Mouse (Mus musculus) forebrain, embryonic 11.5 days (tissue): Measurements from ENCODE around the gene Olfr1450. TPM values are rescaled to one million over a fixed set of nuclear protein-coding genes. Genes with fewer than 3 reads are reported as not detected.
"Not testable (repeated sequence)": the region's sequence is repeated elsewhere in the genome, so short reads cannot be mapped to it uniquely, and the experiment has no call there.

ENCODE experiments used
- ATAC-seq: fragments of 200-750 bp; cut with Nextera tagmentation; replicated peaks from 2 replicates; pipeline ENCODE4 v1.8.0; 2017; ENCODE audit warnings: moderate TSS enrichment; ENCODE audit not compliant: low FRiP score
- DNase-seq: peaks from one replicate; pipeline ENCODE4 v3.0.0-alpha.2; 2017; ENCODE audit warnings: low spot score
- H3K27ac ChIP-seq: fragments of 300-500 bp; sonication (generic); 2 replicates; pipeline ENCODE4 v1.5.1; 2014; ENCODE audit warnings: low read depth, low read length
- H3K27me3 ChIP-seq: fragments of 300-500 bp; sonication (generic); 2 replicates; pipeline ENCODE4 v1.6.1; 2014; ENCODE audit warnings: mild to moderate bottlenecking, low read length, mixed read lengths; ENCODE audit not compliant: control insufficient read depth, insufficient read depth
- H3K36me3 ChIP-seq: fragments of 300-500 bp; sonication (generic); 2 replicates; pipeline ENCODE4 v1.6.1; 2014; ENCODE audit warnings: mild to moderate bottlenecking, low read length, moderate library complexity, mixed read lengths; ENCODE audit not compliant: control insufficient read depth, insufficient read depth
- H3K4me1 ChIP-seq: fragments of 300-500 bp; sonication (generic); replicated peaks from 2 replicates; pipeline ENCODE4 v1.6.1; 2014; ENCODE audit warnings: low read length, mixed read lengths; ENCODE audit not compliant: control insufficient read depth, insufficient read depth
- H3K4me2 ChIP-seq: fragments of 300-500 bp; sonication (generic); 2 replicates; pipeline ENCODE4 v1.6.1; 2014; ENCODE audit warnings: low read depth, mild to moderate bottlenecking, low read length, moderate library complexity, mixed read lengths; ENCODE audit not compliant: severe bottlenecking
- H3K4me3 ChIP-seq: fragments of 300-500 bp; sonication (generic); 2 replicates; pipeline ENCODE4 v1.5.1; 2014; ENCODE audit warnings: low read depth, low read length
- H3K9ac ChIP-seq: fragments of 300-500 bp; sonication (generic); 2 replicates; pipeline ENCODE4 v1.6.1; 2014; ENCODE audit warnings: low read length
- H3K9me3 ChIP-seq: fragments of 300-500 bp; sonication (generic); 2 replicates; pipeline ENCODE4 v1.6.1; 2016; ENCODE audit warnings: low read length, mixed read lengths; ENCODE audit not compliant: control insufficient read depth
- WGBS: fragments of 180-500 bp; shearing (Covaris S2); extraction: QIAGEN DNeasy Blood & Tissue Kit; methylation state at CpG from one replicate; pipeline ENCODE4 v1.1.7; 2014; 5-methylcytosine and 5-hydroxymethylcytosine counted together
- polyA plus RNA-seq: library from polyadenylated mRNA; unstranded; fragments of >200 nt; fragmentation: Nextera tagmentation; extraction: Ambion mirVana; gene quantifications from 2 replicates; pipeline ENCODE4 v1.2.1, GENCODE M21; 2014

The Olfr1450 gene
- not detected in 2 replicates for polyA plus RNA-seq

- WGBS = 89% methylated on average over 1 of the region's 1 CpGs
- H3K9ac ChIP-seq = no peak within 1 kb of the TSS
- no peaks in the 10 kb centered on the region for H3K36me3 ChIP-seq
- no peak within 1 kb of the TSS for H3K4me2 ChIP-seq
- H3K4me3 ChIP-seq = no peak within 1 kb of the TSS
- H3K27me3 ChIP-seq = no peaks in the 10 kb centered on the region
- no peak for ATAC-seq
- DNase-seq = no peak
- no peak within 1 kb of the TSS for H3K27ac ChIP-seq
- no peaks in the 10 kb centered on the region for H3K4me1 ChIP-seq
- no peaks in the 10 kb centered on the region; the same call in 1 of the 2 replicates for H3K9me3 ChIP-seq
These were observed at the start of gene Olfr1450 for GRCm38 (mm10) chr19:12949958-12950357. Olfr1450 (plus strand) TSS chr19:12950258.

DNA sequence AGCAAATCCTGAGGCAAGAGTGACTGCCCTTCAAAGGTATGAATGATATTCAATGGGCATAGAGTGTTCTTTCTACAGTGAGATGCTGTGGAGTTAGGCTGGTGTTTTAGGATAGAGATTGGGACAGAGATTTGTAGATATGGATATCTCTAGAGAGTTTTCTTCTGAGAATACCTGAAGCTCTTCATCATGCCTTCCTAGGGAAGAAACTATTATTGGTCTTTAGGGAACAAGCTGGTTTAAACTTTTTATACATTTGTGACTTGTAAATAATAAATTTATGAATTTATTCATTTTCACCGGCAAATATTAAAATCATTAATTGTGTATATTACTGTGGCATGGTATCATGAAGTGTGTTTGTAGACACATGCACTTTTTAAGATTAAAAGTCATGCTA lies 46.4 kb upstream of the Olfr1450 start, which contains the start of gene Olfr1447:
Olfr1447 (minus strand) TSS at position 101 of the 400 bp plus-strand sequence.
- Histone ChIP-seq H3K9ac (no peak within 1 kb of the TSS), H3K9me3 (no peaks in the 10 kb centered on the region; the same call in 1 of the 2 replicates), H3K4me1 (no peaks in the 10 kb centered on the region), H3K4me2 (no peak within 1 kb of the TSS), H3K27me3 (no peaks in the 10 kb centered on the region), H3K27ac (no peak within 1 kb of the TSS), H3K4me3 (no peak within 1 kb of the TSS), H3K36me3 (no peaks in the 10 kb centered on the region)
- no peak for DNase-seq
- no peak for ATAC-seq
- 90% methylated on average over 1 of the region's 1 CpGs for WGBS

- no peaks in the 10 kb centered on the region; the same call in 1 of the 2 replicates for H3K9me3 ChIP-seq
- no peak within 1 kb of the TSS for H3K27ac ChIP-seq
- no peaks in the 10 kb centered on the region for H3K27me3 ChIP-seq
- ATAC-seq (no peak), DNase-seq (no peak)
- H3K36me3 ChIP-seq = no peaks in the 10 kb centered on the region
- WGBS = 67% methylated on average over 1 of the region's 1 CpGs
- H3K9ac ChIP-seq = no peak within 1 kb of the TSS
- H3K4me1 ChIP-seq = no peaks in the 10 kb centered on the region
- no peak within 1 kb of the TSS for H3K4me2 ChIP-seq
- no peak within 1 kb of the TSS for H3K4me3 ChIP-seq
These were observed 25.7 kb upstream of the Olfr1450 start, which contains the start of gene Olfr1448 for GRCm38 (mm10) chr19:12924319-12924718. Olfr1448 (minus strand) TSS chr19:12924419.

GRCm38 (mm10) chr19:12930540-12930939 lies 19.5 kb upstream of the Olfr1450 start, which contains the start of gene Olfr1449:
Olfr1449 (plus strand) TSS chr19:12930840.
- Histone ChIP-seq H3K4me3 (no peak within 1 kb of the TSS), H3K27ac (no peak within 1 kb of the TSS), H3K4me2 (no peak within 1 kb of the TSS), H3K27me3 (no peaks in the 10 kb centered on the region), H3K36me3 (no peaks in the 10 kb centered on the region), H3K9ac (no peak within 1 kb of the TSS), H3K9me3 (no peaks in the 10 kb centered on the region; the same call in 1 of the 2 replicates), H3K4me1 (no peaks in the 10 kb centered on the region)
- no peak for DNase-seq
- no peak for ATAC-seq

DNA sequence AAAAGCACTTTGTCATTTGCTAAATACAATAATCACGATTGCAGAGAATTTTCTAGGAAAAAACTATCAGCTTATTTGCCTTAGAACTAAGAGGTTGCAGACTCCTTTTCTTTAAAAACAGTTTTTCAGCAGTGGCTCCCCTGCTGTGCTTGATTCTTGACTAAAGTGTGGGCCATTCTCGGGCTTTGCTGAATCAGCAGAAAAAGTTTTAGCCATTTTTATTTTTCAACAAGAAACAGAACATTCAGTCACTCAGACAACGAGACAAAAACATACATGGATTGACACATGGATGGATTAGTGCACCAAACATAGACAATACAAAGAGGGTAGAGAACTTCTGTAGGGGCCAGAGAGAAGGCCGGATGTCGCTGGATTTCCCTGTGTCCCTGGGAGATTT lies 20.0 kb downstream of the Olfr1450 start:
- WGBS = 86% methylated on average over 5 of the region's 5 CpGs
- H3K9me3 ChIP-seq, H3K4me1 ChIP-seq, H3K9ac ChIP-seq, H3K36me3 ChIP-seq, ATAC-seq, H3K4me3 ChIP-seq, H3K4me2 ChIP-seq, H3K27me3 ChIP-seq, H3K27ac ChIP-seq, DNase-seq: not testable (repeated sequence)

GRCm38 (mm10) chr19:12992316-12992715 lies 42.3 kb downstream of the Olfr1450 start:
- not testable (repeated sequence) for H3K9ac ChIP-seq, H3K9me3 ChIP-seq, H3K4me2 ChIP-seq, H3K4me1 ChIP-seq, H3K4me3 ChIP-seq, DNase-seq, H3K27ac ChIP-seq, ATAC-seq, H3K36me3 ChIP-seq, H3K27me3 ChIP-seq
- 97% methylated on average over 4 of the region's 4 CpGs for WGBS

DNA sequence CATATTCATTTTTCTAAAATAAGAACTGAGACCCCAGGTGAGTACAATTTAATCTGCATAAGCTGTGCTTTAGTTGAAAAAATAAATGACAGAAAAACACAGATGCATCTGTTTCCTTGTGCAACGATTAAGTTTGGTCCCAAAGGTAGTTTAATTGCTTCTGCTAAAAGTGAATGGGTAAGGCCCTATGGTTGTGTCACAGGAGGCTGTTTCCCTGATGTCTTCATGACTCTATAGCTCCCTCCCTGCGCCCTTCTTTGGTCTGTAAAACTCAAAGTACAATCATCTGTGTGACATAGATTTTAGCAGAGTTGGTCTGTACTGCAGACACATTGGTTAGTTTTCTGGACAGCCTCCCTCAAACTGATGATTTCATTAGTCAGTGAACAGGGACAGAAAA lies 44.7 kb downstream of the Olfr1450 start, which contains the start of gene Olfr1451:
Olfr1451 (plus strand) TSS at position 301 of the 400 bp plus-strand sequence.
- no peak within 1 kb of the TSS for H3K4me2 ChIP-seq
- 79% methylated on average over 2 of the region's 2 CpGs for WGBS
- H3K9ac ChIP-seq = no peak within 1 kb of the TSS
- H3K4me1 ChIP-seq = no peaks in the 10 kb centered on the region
- no peaks in the 10 kb centered on the region for H3K36me3 ChIP-seq
- ATAC-seq (no peak), DNase-seq (no peak)
- no peaks in the 10 kb centered on the region for H3K27me3 ChIP-seq
- H3K4me3 ChIP-seq = no peak within 1 kb of the TSS
- no peak within 1 kb of the TSS for H3K27ac ChIP-seq
- peaks cover 3% of the 10 kb centered on the region; the same call in 1 of the 2 replicates for H3K9me3 ChIP-seq

Other genes starting within 250 kb of the Olfr1450 start
- gene Cntf, start 184.6 kb upstream of the Olfr1450 start, polyA plus RNA-seq = 0.37 and 0.80 TPM in 2 replicates
- 11.6 and 11.9 TPM in 2 replicates for gene Zfp91, start 154.1 kb upstream of the Olfr1450 start, polyA plus RNA-seq
- gene Lpxn, start 154.1 kb upstream of the Olfr1450 start, polyA plus RNA-seq = 1.2 and 1.3 TPM in 2 replicates
- gene Gm5244, start 103.6 kb upstream of the Olfr1450 start, polyA plus RNA-seq = not detected in 2 replicates
- not detected in 2 replicates for gene Olfr1444, start 93.0 kb upstream of the Olfr1450 start, polyA plus RNA-seq
- gene Olfr1445, start 66.4 kb upstream of the Olfr1450 start, polyA plus RNA-seq = not detected in 2 replicates
- gene Olfr1446, start 56.7 kb upstream of the Olfr1450 start, polyA plus RNA-seq = not detected in 2 replicates
- not detected in 2 replicates for gene Olfr1447, start 46.5 kb upstream of the Olfr1450 start, polyA plus RNA-seq
- not detected in 2 replicates for gene Olfr1448, start 25.8 kb upstream of the Olfr1450 start, polyA plus RNA-seq
- gene Olfr1449, start 19.4 kb upstream of the Olfr1450 start, polyA plus RNA-seq = not detected in 2 replicates
- not detected in 2 replicates for gene Olfr1451, start 44.8 kb downstream of the Olfr1450 start, polyA plus RNA-seq
- gene Olfr1453, start 78.1 kb downstream of the Olfr1450 start, polyA plus RNA-seq = not detected in 2 replicates
- not detected in 2 replicates for gene Olfr1454, start 110.4 kb downstream of the Olfr1450 start, polyA plus RNA-seq
- not detected in 2 replicates for gene Olfr1457, start 147.6 kb downstream of the Olfr1450 start, polyA plus RNA-seq
- gene Olfr1458, start 156.5 kb downstream of the Olfr1450 start, polyA plus RNA-seq = not detected in 2 replicates
- not detected in 2 replicates for gene Olfr1459, start 199.3 kb downstream of the Olfr1450 start, polyA plus RNA-seq
- gene Olfr1461, start 212.7 kb downstream of the Olfr1450 start, polyA plus RNA-seq = not detected in 2 replicates
- gene Olfr1462, start 235.5 kb downstream of the Olfr1450 start, polyA plus RNA-seq = not detected in 2 replicates